Mouse (Mus musculus) forebrain, embryonic 16.5 days (tissue): ENCODE data around the gene Arhgap40. TPM values are rescaled to one million over a fixed set of nuclear protein-coding genes. Genes with fewer than 3 reads are reported as not detected.

Experiments
- ATAC-seq: fragments of 200-750 bp; cut with Nextera tagmentation; 2 replicates; pipeline ENCODE4 v1.8.0; 2017; ENCODE audit warnings: mild to moderate bottlenecking, moderate library complexity
- H3K27ac ChIP-seq: fragments of 300-500 bp; sonication (generic); 2 replicates; pipeline ENCODE4 v1.5.1; 2014; ENCODE audit warnings: low read length, control low read depth
- H3K27me3 ChIP-seq: fragments of 300-500 bp; sonication (generic); replicated peaks from 2 replicates; pipeline ENCODE4 v1.6.1; 2014; ENCODE audit warnings: low read length; ENCODE audit not compliant: control insufficient read depth, insufficient read depth
- H3K36me3 ChIP-seq: fragments of 300-500 bp; sonication (generic); 2 replicates; pipeline ENCODE4 v1.6.1; 2014; ENCODE audit not compliant: control insufficient read depth, insufficient read depth
- H3K4me1 ChIP-seq: fragments of 300-500 bp; sonication (generic); replicated peaks from 2 replicates; pipeline ENCODE4 v1.6.1; 2014; ENCODE audit warnings: low read length; ENCODE audit not compliant: control insufficient read depth, insufficient read depth
- H3K4me2 ChIP-seq: fragments of 300-500 bp; sonication (generic); 2 replicates; pipeline ENCODE4 v1.6.1; 2014; ENCODE audit warnings: mild to moderate bottlenecking, low read length, control low read depth
- H3K4me3 ChIP-seq: fragments of 300-500 bp; sonication (generic); replicated peaks from 2 replicates; pipeline ENCODE4 v1.5.1; 2014; ENCODE audit warnings: mild to moderate bottlenecking, low read length, control low read depth
- H3K9ac ChIP-seq: fragments of 300-500 bp; sonication (generic); replicated peaks from 2 replicates; pipeline ENCODE4 v1.6.1; 2014; ENCODE audit warnings: low read depth, low read length, control low read depth
- H3K9me3 ChIP-seq: fragments of 300-500 bp; sonication (generic); 2 replicates; pipeline ENCODE4 v1.6.1; 2016; ENCODE audit warnings: low read length; ENCODE audit not compliant: control insufficient read depth
- WGBS: fragments of 180-500 bp; shearing (Covaris S2); extraction: QIAGEN DNeasy Blood & Tissue Kit; methylation state at CpG from one replicate; pipeline ENCODE4 v1.1.7; 2014; 5-methylcytosine and 5-hydroxymethylcytosine counted together
- polyA plus RNA-seq: library from polyadenylated mRNA; unstranded; fragments of >200 nt; fragmentation: Nextera tagmentation; extraction: Ambion mirVana; gene quantifications from 2 replicates; pipeline ENCODE4 v1.2.1, GENCODE M21; 2015

Gene Arhgap40
- polyA plus RNA-seq, 1 experiment from 2014 or later, result 0.94 TPM

DNA sequence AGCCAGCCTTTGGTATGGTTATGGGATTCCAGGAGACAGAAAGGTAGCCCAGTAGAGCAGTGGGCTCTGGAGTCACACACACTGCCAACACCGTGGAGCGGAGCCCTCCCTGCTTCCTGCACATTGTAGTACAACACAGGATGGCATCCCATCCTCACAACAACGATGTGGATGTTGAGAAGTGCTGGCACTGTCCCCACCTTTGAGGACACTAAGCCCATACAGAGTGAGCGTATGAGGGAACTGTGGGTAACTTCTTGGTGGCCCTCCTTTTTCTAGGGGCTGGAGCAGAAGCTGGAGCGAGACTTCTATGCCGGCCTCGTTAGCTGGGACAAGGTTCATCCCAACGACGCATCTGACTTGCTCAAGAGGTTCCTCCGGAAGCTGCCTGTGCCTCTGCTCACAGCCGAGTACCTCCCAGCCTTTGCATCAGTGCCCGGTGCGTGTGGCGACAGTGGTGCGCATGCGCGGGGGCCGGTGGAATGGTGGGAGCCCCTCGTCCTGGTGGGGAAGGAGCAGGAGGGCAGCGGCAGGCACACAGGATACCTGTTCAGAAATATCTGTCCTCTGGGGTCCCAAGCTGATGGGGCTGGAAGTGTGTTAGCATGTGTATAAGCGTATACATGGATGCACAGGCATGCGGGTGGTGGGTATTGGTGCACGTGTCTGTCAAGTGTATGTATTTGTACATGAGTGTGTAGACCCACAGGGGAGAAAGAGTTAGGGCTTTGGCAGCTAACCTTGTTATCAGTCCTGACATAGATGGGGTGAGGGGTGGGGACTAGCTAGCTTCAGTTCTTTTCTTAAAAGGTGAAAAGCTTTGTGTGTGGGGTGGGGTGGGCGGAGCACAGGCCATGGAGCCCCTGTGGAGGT, 27.1 kb downstream of the Arhgap40 start:
- H3K36me3 ChIP-seq, result no peaks in the 10 kb centered on the region
- H3K4me3 ChIP-seq, result peak overlapping the region; percentile 27
- H3K4me2 ChIP-seq, result peak overlapping the region; percentile 48
- no peaks in the 10 kb centered on the region for H3K9me3 ChIP-seq
- peak overlapping the region; percentile 37 for H3K9ac ChIP-seq
- H3K27me3 ChIP-seq, result no peaks in the 10 kb centered on the region
- no peak overlapping the region for H3K27ac ChIP-seq
- ATAC-seq, result peak; percentile 43; the same call in 1 of the 2 replicates
- H3K4me1 ChIP-seq, result peaks cover 2% of the 10 kb centered on the region; the same call in 1 of the 2 replicates
- 50% methylated on average over 24 of the region's 24 CpGs for WGBS

DNA sequence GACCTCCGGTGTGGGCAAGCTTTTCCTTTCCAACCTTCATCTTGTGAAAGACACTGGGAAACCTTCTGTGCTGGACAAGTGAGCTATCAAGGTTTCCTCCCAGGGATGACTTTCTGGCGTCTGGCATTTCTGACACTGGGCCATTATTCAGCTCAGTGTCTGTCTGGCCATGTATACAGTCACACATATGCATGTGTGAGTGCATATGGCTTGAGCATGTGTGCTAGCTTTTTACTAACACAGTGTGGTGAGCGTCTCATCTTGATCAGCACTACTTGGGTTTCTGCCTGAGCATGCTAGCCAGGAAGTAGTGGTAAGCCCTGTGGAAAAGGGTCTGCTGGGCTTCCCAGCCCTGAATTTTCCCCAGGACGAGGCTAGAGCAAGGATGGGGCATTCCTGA, 28.7 kb downstream of the Arhgap40 start:
- Histone ChIP-seq H3K9ac (no peak overlapping the region), H3K4me3 (no peak overlapping the region), H3K27ac (no peak overlapping the region), H3K4me1 (peaks cover 2% of the 10 kb centered on the region; the same call in 1 of the 2 replicates), H3K36me3 (no peaks in the 10 kb centered on the region), H3K4me2 (no peak overlapping the region), H3K9me3 (no peaks in the 10 kb centered on the region), H3K27me3 (no peaks in the 10 kb centered on the region)
- ATAC-seq, result peak; percentile 74
- 53% methylated on average over 4 of the region's 4 CpGs for WGBS

DNA sequence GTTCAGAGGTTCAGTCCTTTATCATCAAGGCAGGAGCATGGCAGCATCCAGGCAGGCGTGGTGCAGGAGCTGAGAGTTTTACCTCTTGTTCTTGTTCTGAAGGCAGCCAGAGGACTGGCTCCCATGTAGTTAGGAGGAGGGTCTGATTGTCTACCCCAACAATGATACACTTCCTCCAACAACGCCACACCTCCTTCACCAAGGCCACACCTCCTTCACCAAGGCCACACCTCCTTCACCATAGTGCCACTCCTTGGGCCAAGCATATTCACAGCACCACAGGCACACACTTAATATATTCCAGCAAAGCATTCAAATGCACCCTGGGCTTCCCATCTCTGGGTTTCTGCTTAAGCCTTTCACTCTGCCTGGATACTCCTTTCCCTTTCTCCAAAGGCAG, 32.7 kb downstream of the Arhgap40 start:
- Histone ChIP-seq H3K4me3 (no peak overlapping the region), H3K4me1 (peaks cover 4% of the 10 kb centered on the region; the same call in 1 of the 2 replicates), H3K9ac (no peak overlapping the region), H3K9me3 (no peaks in the 10 kb centered on the region), H3K27me3 (0 out of 2 replicates have a peak, but pooled peaks cover 5% of the 10 kb centered on the region), H3K4me2 (no peak overlapping the region), H3K36me3 (no peaks in the 10 kb centered on the region), H3K27ac (no peak overlapping the region)
- ATAC-seq, result no peak
- WGBS, result 61% methylated on average over 2 of the region's 2 CpGs

DNA sequence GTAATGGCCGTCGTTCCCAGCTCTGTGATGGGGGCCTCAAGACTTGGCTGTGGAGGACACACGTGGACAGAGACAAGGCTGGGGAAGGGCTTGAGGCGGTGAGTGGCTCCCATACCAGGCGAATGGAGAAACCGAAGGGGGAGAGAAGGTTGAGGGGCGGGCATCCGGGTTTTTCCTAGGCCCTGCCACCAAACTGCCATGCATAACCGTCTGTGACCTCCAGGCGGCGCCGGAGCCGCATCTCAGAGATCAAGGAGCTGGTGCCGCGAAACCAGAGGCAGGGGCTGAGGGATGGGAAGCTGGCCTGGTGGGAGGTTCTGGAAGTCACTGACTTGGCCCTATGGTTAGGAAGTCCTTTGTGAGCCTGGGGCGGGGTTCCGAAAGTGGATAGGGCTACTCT, 34.2 kb downstream of the Arhgap40 start:
- ATAC-seq, result peak; percentile 64
- Histone ChIP-seq H3K27me3 (peaks cover 5% of the 10 kb centered on the region; the same call in 1 of the 2 replicates), H3K4me3 (no peak overlapping the region), H3K36me3 (no peaks in the 10 kb centered on the region), H3K9me3 (no peaks in the 10 kb centered on the region), H3K27ac (no peak overlapping the region), H3K4me2 (no peak overlapping the region; the same call in 1 of the 2 replicates), H3K9ac (peak overlapping the region; percentile 20; the same call in 1 of the 2 replicates), H3K4me1 (peaks cover 2% of the 10 kb centered on the region; the same call in 1 of the 2 replicates)
- 3% methylated on average over 17 of the region's 17 CpGs for WGBS

DNA sequence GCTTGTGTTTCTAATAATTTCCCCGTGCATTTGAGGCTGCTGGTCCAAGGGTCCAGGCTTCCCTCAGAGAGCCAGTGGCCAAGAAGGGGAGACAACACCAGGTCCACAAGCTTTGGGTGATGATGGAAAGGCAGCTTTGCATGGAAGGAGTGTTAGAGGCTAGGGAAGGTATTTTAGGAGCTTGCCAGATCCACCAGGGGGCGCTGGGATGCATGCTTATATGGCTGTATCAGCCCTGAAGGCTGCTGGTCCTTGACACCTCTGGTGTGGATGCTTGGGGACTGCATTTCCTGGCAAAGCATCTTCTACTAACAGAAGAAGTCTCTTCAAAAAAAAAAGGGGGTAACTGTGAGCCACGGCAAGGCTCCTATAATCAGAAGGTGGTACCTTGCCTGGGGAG, 37.5 kb downstream of the Arhgap40 start:
- 0% methylated on average over 3 of the region's 3 CpGs for WGBS
- Histone ChIP-seq H3K9me3 (no peaks in the 10 kb centered on the region), H3K4me3 (no peak overlapping the region), H3K27ac (no peak overlapping the region), H3K9ac (no peak overlapping the region), H3K27me3 (peaks cover 7% of the 10 kb centered on the region; the same call in 1 of the 2 replicates), H3K4me2 (no peak overlapping the region), H3K4me1 (peaks cover 12% of the 10 kb centered on the region), H3K36me3 (no peaks in the 10 kb centered on the region)
- peak; percentile 76 for ATAC-seq

DNA sequence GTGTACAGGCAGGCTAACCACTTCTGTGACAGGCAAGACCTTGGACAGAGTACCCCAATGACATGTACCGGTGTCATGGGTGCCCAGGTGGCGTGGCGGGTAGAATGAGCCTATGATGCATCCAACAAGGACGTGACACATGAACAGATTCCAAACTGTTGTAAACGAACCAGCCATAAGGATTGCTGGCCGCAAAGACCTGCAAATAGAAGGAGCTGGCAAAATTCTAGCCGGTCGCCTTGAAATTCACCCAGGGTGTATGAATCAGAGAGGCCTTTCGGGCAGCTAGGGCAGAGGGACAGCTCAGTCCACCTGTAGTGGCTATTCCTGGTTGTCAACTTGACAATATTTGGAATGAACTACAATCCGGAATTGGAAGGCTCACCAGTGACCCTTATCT, 41.8 kb downstream of the Arhgap40 start:
- peaks cover 5% of the 10 kb centered on the region; the same call in 1 of the 2 replicates for H3K27me3 ChIP-seq
- WGBS, result 23% methylated on average over 10 of the region's 10 CpGs
- no peak overlapping the region for H3K27ac ChIP-seq
- H3K4me2 ChIP-seq, result no peak overlapping the region
- H3K9ac ChIP-seq, result no peak overlapping the region
- no peaks in the 10 kb centered on the region for H3K9me3 ChIP-seq
- no peak overlapping the region for H3K4me3 ChIP-seq
- no peaks in the 10 kb centered on the region for H3K36me3 ChIP-seq
- peaks cover 24% of the 10 kb centered on the region for H3K4me1 ChIP-seq
- no peak for ATAC-seq

DNA sequence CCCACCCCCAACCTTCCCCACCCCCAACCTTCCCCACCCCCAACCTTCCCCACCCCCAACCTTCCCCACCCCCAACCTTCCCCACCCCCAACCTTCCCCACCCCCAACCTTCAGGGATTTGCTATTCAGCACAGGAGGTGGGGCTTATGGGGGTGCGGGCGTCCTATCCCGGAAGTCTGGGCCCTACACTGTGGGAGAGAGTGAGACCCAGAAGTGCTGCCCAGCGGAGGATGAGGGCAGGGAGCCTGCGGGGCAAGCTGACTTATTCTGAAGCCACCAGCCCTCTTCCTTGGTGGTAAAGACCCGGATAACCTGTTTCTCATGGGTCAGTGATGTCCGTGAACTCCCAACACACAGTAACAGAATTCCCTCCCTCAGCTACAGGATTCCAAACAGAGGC, 42.7 kb downstream of the Arhgap40 start:
- Histone ChIP-seq H3K9ac (peak overlapping the region; percentile 26; the same call in 1 of the 2 replicates), H3K27me3 (peaks cover 2% of the 10 kb centered on the region; the same call in 1 of the 2 replicates), H3K9me3 (no peaks in the 10 kb centered on the region), H3K4me1 (peaks cover 32% of the 10 kb centered on the region), H3K4me2 (peak overlapping the region; percentile 49), H3K27ac (peak overlapping the region; percentile 86), H3K36me3 (no peaks in the 10 kb centered on the region), H3K4me3 (no peak overlapping the region)
- no peak for ATAC-seq
- WGBS, result 5% methylated on average over 7 of the region's 7 CpGs

DNA sequence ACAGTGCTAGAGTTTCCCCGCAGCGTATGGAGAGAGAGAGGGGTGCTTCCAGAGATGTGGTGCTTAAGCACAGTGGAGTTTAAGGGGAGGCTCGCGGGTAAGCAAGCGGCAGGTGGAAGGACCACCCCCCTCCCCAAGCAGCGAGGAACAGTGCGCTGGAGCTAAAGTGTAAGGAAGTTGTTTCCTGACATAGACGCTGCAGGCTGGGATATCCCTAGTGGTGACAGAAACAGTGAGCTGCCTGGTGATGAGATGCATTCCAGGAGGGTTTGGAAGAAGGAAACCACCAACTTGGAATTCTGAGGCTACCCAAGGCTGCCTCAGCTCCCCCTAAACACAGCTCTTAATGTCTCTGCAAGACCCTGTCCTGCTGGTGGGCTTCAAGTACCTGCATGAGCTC, 43.2 kb downstream of the Arhgap40 start:
- H3K4me2 ChIP-seq, result peak overlapping the region; percentile 49
- peak overlapping the region; percentile 20 for H3K4me3 ChIP-seq
- 1% methylated on average over 8 of the region's 8 CpGs for WGBS
- H3K27me3 ChIP-seq, result peaks cover 2% of the 10 kb centered on the region; the same call in 1 of the 2 replicates
- peaks cover 38% of the 10 kb centered on the region for H3K4me1 ChIP-seq
- H3K9ac ChIP-seq, result peak overlapping the region; percentile 26
- no peaks in the 10 kb centered on the region for H3K36me3 ChIP-seq
- no peaks in the 10 kb centered on the region for H3K9me3 ChIP-seq
- H3K27ac ChIP-seq, result peak overlapping the region; percentile 86
- peak; percentile 16 for ATAC-seq

DNA sequence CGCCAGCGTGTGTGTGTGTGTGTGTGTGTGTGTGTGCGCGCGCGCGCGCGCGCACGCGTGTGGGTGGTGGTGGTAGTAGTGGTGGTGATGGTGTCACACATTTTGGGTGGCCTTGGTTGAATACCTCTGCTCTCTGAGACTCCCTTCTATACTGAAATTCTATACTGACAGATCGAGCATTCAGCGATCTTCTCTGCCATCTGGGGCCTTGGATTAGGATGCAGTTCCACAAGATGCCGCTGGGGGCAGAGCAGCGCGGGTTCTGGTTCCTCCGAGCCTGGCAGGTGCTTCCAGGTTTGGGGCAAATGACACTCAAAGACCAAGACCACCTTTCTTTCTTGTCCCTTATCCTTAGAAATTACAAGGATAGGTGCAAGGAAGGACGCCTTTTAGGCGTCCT, 43.6 kb downstream of the Arhgap40 start:
- under 1% methylated on average over 20 of the region's 20 CpGs for WGBS
- peak overlapping the region; percentile 20 for H3K4me3 ChIP-seq
- ATAC-seq, result peak; percentile 54

More for the DNA sequence above, 43.6 kb downstream of the Arhgap40 start:
- Histone ChIP-seq H3K4me1 (peaks cover 42% of the 10 kb centered on the region), H3K27ac (peak overlapping the region; percentile 86), H3K9ac (0 out of 2 replicates have a peak overlapping the region, but pooled peaks have one; percentile 8), H3K36me3 (no peaks in the 10 kb centered on the region), H3K9me3 (no peaks in the 10 kb centered on the region), H3K27me3 (peaks cover 2% of the 10 kb centered on the region; the same call in 1 of the 2 replicates), H3K4me2 (peak overlapping the region; percentile 49)
